Mouse (Mus musculus): ENCODE data around the gene Supv3l1. TPM values are rescaled to one million over a fixed set of nuclear protein-coding genes. Genes with fewer than 3 reads are reported as not detected.

Gene Supv3l1
- 10 to 100 TPM; 10.5 to 13.2 TPM for total RNA-seq (2023)

DNA sequence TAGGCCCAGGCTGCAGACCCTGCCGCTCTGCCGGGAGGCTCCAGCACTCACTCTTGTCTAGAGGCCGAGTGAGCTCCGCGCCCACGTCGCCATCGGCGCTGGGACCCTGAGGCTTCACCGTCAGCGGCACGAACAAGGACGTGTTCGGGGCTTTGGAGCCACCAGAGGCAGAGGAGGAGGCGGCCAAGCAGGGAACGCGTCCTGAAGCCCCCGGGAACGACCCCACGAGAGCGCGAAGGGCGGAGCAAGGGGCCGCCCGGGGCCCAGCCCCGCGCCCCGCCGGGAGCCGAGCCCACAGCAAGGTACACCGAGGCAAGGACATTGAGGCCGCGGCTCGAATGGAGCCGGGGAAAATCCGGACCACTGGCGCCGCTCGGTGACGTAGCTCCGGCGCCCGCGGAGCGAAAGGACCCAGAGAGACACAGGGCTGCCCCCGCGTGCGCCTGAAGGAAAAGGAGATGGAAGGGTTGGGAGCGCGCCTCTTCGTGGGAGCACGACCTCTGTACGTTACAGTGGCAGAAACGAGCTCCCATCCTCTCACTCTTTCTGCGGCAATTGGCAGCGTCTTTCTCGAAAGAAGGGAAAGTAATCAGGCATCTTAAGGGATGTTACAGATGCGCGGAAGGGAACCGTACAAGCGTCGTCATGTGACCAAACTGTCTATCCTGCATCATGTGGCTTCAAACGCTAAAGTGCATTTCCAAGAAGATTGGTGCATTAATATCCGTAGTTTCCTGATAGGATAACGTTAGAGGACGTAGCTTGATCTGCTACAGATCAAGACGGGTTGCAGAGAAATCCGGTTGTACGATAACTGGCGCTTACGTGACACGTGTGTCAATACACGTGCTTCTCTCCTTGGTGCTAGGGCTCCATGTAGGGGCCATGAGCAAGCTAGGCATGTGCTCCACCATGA, at the start of gene Supv3l1, which contains the start of gene 4930507D05Rik:
TSS of gene Supv3l1 (minus strand) at position 375 of the 916 bp plus-strand sequence.
TSS of gene 4930507D05Rik (plus strand) at position 126 of the 916 bp plus-strand sequence.

GRCm38 (mm10) chr10:62486618-62487415, 37.3 kb upstream of the Supv3l1 start, which contains the start of gene Vps26a:
Gene Vps26a, minus strand, starts transcription at chr10:62486805.

DNA sequence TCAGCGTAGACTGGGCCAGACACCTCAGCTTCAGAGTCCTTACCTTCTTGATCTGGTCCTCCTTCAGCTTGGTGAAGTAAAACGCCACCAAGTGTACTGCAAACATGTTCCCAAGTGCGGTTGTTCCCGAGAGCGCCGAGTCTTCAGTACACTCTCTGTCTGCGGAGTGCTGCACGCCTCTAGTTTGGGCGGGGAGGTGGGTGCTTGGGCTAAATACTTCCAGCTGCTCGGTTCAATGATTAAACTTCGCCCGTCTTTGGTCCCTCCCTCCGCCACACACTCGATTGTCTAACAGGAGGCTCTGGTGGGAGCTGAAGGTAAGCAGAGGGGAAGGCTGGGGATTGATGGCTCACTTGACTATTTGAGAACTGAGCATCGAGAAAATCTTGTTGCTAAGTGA, 27.3 kb downstream of the Supv3l1 start, which contains the start of gene Hkdc1:
TSS of gene Hkdc1 (minus strand) at position 237 of the 400 bp plus-strand sequence.

GRCm38 (mm10) chr10:62379808-62380207, 69.7 kb downstream of the Supv3l1 start, which contains the start of gene Hk1:
Gene Hk1, minus strand, starts transcription at chr10:62379908.

Other genes with a start within 250 kb of the Supv3l1 start
- 10 to 100 TPM in 1 of 2 experiments, 1 to 10 TPM in 1; 7.3 to 14.1 TPM for gene Tspan15, start 218.5 kb downstream of the Supv3l1 start, total RNA-seq (2023)
- not detected for gene Tacr2, start 197.3 kb downstream of the Supv3l1 start, total RNA-seq (2023)
- 10 to 100 TPM; 86.3 to 98.2 TPM for gene Hk1, start 69.8 kb downstream of the Supv3l1 start, total RNA-seq (2023)
- not detected for gene Hkdc1, start 27.2 kb downstream of the Supv3l1 start, total RNA-seq (2023)
- gene 4930507D05Rik, start 249 bp downstream of the Supv3l1 start, total RNA-seq (2023): under 1 TPM in 1 of 2 experiments, not detected in 1; 0.26 TPM
- gene Vps26a, start 37.1 kb upstream of the Supv3l1 start, total RNA-seq (2023): 10 to 100 TPM; 46.3 to 55.1 TPM
- gene Srgn, start 77.7 kb upstream of the Supv3l1 start, total RNA-seq (2023): 1,000 to 10,000 TPM; 1,084 to 1,105 TPM
- gene Kif1bp, start 128.7 kb upstream of the Supv3l1 start, total RNA-seq (2023): 10 to 100 TPM; 20.7 to 21.6 TPM
- 10 to 100 TPM; 40.7 to 41.9 TPM for gene Ddx21, start 152.5 kb upstream of the Supv3l1 start, total RNA-seq (2023)
- gene Ddx50, start 201.5 kb upstream of the Supv3l1 start, total RNA-seq (2023): 10 to 100 TPM; 51.3 to 60.4 TPM